Mouse (Mus musculus) testis, adult 2 months (tissue): ENCODE measurements around the gene Lrrc40.

ENCODE experiments used
- CTCF ChIP-seq: fragments of 200-500 bp; IDR thresholded peaks from 2 replicates; pipeline ENCODE4 v1.5.1; 2012; ENCODE audit warnings: low read depth, mild to moderate bottlenecking, inconsistent platforms, low read length, moderate library complexity; ENCODE audit not compliant: control insufficient read depth, insufficient read depth, insufficient replicate concordance
- POLR2A ChIP-seq: fragments of 200-500 bp; IDR thresholded peaks from 2 replicates; pipeline ENCODE4 v1.6.1; 2012; ENCODE audit warnings: low read depth, mild to moderate bottlenecking, inconsistent platforms, low read length, moderate library complexity; ENCODE audit not compliant: control insufficient read depth

DNA sequence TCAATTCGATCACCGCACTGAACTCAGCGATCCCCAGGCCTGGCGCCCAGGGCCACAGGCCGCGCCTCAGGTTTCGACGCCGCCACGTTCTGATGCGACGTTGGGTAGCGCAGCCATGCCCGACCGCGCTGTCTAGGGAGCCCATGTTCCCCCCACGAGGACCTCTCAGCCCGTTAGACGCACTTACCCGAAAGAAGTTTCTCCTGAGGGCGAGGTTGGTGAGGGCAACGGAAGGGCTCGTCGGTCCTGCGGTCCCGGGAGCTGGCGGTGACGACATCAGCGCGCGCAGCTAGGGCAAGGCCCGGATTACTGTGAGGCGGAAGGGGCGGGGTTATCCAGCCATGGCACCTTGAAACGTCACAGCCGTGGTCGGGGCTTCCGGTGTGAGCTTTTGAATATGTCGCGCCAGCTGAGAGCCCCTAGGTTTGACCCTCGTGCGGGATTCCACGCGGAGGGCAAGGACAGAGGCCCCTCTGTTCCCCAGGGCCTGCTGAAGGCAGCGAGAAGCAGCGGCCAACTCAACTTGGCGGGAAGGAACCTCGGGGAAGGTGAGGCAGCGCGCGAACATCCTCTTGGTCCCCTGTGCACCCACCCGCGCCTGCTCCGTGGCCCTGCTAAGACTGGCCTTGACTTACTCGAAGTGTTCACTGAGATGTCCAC lies at the start of gene Lrrc40, which contains the start of gene Srsf11:
- no peak for TF ChIP-seq CTCF
- TF ChIP-seq POLR2A = peak; percentile 96
